Mouse (Mus musculus) midbrain, embryonic 12.5 days (tissue): ENCODE results near the gene Jazf1. TPM values are rescaled to one million over a fixed set of nuclear protein-coding genes. Genes with fewer than 3 reads are reported as not detected.

Experiments used
- ATAC-seq: fragments of 200-750 bp; cut with Nextera tagmentation; 2 replicates; pipeline ENCODE4 v1.8.0; 2017; ENCODE audit warnings: low read depth, moderate TSS enrichment, moderate library complexity; ENCODE audit not compliant: low FRiP score
- H3K27ac ChIP-seq: fragments of 300-500 bp; sonication (generic); replicated peaks from 2 replicates; pipeline ENCODE4 v1.5.1; 2016; ENCODE audit warnings: mild to moderate bottlenecking
- H3K27me3 ChIP-seq: fragments of 300-500 bp; sonication (generic); 2 replicates; pipeline ENCODE4 v1.6.1; 2016; ENCODE audit warnings: mild to moderate bottlenecking
- H3K36me3 ChIP-seq: fragments of 300-500 bp; sonication (generic); 2 replicates; pipeline ENCODE4 v1.6.1; 2016
- H3K4me1 ChIP-seq: fragments of 300-500 bp; sonication (generic); 2 replicates; pipeline ENCODE4 v1.6.1; 2016
- H3K4me2 ChIP-seq: fragments of 300-500 bp; sonication (generic); replicated peaks from 2 replicates; pipeline ENCODE4 v1.6.1; 2016; ENCODE audit warnings: mild to moderate bottlenecking, moderate library complexity
- H3K4me3 ChIP-seq: fragments of 300-500 bp; sonication (generic); 2 replicates; pipeline ENCODE4 v1.5.1; 2016; ENCODE audit warnings: mild to moderate bottlenecking
- H3K9ac ChIP-seq: fragments of 300-500 bp; sonication (generic); replicated peaks from 2 replicates; pipeline ENCODE4 v1.6.1; 2016; ENCODE audit warnings: mild to moderate bottlenecking, moderate library complexity
- H3K9me3 ChIP-seq: fragments of 300-500 bp; sonication (generic); 2 replicates; pipeline ENCODE4 v1.6.1; 2016; ENCODE audit warnings: mild to moderate bottlenecking
- WGBS: fragments of 180-500 bp; shearing (Covaris S2); methylation state at CpG from one replicate; pipeline ENCODE4 v1.1.7; 2016; 5-methylcytosine and 5-hydroxymethylcytosine counted together
- polyA plus RNA-seq: library from polyadenylated mRNA; unstranded; fragments of >200 nt; fragmentation: Nextera tagmentation; extraction: Ambion mirVana; gene quantifications from 2 replicates; pipeline ENCODE4 v1.2.1, GENCODE M21; 2016

Gene Jazf1
- polyA plus RNA-seq, 1 experiment from 2014 or later: 12.3 TPM

DNA sequence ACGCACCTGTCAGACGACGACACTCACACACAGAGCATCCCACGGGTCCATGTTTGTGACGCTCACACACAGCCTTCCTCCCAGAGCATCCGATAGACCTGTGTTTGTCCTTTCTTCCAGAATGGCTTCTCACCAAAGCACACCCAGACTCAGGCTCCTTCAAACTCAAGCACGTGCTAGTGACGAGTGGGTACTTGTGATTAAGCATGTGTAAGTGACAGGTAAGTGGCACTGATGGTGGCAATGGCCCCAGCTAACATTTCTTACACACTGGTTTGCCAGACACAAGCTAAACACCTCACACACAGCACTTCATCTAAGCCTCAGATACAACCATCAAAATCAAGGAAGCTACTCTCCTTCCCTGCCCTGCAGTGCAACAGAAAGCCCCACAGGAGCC is 77.6 kb downstream of the Jazf1 start:
- Histone ChIP-seq H3K27me3 (0 out of 2 replicates have a peak, but pooled peaks cover 3% of the 10 kb centered on the region), H3K4me1 (no peaks in the 10 kb centered on the region), H3K27ac (no peak overlapping the region), H3K9ac (no peak overlapping the region), H3K9me3 (no peaks in the 10 kb centered on the region), H3K36me3 (no peaks in the 10 kb centered on the region), H3K4me2 (no peak overlapping the region), H3K4me3 (no peak overlapping the region)
- 92% methylated on average over 8 of the region's 8 CpGs for WGBS
- ATAC-seq: no peak

DNA sequence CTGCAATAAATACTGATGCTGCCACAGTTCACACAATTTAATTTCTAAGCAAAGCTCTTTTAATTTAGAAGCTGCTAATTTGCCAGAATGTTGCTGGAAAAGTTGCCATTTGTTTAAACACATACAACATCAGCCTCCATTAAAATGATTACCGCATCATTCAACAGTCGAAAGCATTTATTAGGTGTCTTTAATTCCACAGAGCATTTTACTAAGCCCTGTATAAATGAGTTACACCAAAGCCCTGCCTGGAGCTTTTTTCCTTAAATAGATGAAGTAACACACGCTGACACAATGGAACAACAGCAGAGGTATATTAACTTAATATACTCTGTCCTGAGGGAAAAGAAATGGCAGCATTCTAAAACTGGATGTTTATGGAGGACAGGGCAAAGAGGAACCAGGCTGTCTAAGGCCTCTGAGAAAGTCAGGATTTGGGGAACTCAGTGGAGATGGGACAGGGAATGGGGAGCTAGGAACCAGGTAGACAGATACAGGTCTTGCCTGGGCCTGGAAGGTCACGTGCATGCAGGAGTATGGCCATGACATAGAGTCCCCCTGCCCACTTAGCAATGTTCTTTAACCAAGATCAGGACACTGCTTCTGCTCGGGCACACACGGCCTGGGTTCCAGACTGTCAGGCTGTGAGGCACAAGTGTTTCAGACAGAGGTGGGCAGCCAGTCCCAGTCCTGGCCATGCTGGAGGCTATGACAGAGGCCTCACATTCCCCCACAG is 80.4 kb downstream of the Jazf1 start:
- 78% methylated on average over 6 of the region's 6 CpGs for WGBS
- H3K4me2 ChIP-seq: no peak overlapping the region
- H3K27me3 ChIP-seq: 0 out of 2 replicates have a peak, but pooled peaks cover 3% of the 10 kb centered on the region
- no peaks in the 10 kb centered on the region for H3K4me1 ChIP-seq
- H3K4me3 ChIP-seq: no peak overlapping the region
- no peaks in the 10 kb centered on the region for H3K36me3 ChIP-seq
- H3K9me3 ChIP-seq: no peaks in the 10 kb centered on the region
- no peak overlapping the region for H3K27ac ChIP-seq
- no peak overlapping the region for H3K9ac ChIP-seq
- no peak for ATAC-seq

DNA sequence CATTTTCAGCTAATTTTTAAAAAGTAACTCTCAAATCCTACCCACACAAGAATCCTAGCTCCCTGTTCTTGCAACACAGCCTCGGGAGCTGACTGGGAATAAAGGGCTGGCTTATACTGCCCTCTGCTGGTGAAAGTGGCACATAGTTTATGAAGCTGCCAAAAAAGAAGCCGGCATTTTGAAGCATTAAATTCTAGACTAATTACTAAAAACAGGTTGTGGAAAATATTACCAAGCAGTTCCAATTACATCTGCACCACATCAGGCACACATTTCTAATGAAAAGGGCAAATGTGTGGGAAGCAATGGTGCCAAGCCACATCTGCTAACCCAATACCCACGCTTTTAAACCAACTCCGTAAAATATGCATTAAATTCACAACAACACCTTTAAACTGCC is 81.0 kb downstream of the Jazf1 start:
- Histone ChIP-seq H3K27me3 (0 out of 2 replicates have a peak, but pooled peaks cover 3% of the 10 kb centered on the region), H3K4me3 (no peak overlapping the region), H3K4me1 (no peaks in the 10 kb centered on the region), H3K9ac (no peak overlapping the region), H3K36me3 (no peaks in the 10 kb centered on the region), H3K4me2 (no peak overlapping the region), H3K9me3 (no peaks in the 10 kb centered on the region), H3K27ac (no peak overlapping the region)
- no peak for ATAC-seq
- WGBS: 60% methylated on average over 4 of the region's 4 CpGs

DNA sequence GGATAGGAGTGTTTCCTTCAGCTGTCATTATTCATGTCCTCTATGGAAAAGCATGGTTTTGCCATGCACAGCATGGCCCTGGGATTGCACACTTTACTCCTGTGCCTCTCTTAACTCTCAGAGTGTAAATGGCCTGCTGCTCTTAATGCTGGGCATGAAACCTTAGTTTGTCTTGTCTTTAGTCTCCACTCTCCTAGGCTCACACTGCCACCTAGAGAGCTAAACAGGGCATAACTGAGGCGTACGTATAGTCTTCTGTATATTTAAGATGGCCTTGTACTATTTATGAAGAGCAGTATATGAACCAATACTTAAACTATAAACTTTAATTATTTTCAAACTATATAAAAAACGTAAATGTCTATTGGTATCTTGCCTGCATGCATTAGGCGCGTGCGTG is 86.3 kb downstream of the Jazf1 start:
- WGBS: 88% methylated on average over 6 of the region's 6 CpGs
- no peaks in the 10 kb centered on the region for H3K9me3 ChIP-seq
- H3K4me2 ChIP-seq: no peak overlapping the region
- no peak overlapping the region for H3K4me3 ChIP-seq
- H3K27ac ChIP-seq: no peak overlapping the region
- H3K36me3 ChIP-seq: no peaks in the 10 kb centered on the region
- no peaks in the 10 kb centered on the region for H3K27me3 ChIP-seq
- no peak for ATAC-seq
- H3K9ac ChIP-seq: no peak overlapping the region
- H3K4me1 ChIP-seq: no peaks in the 10 kb centered on the region

DNA sequence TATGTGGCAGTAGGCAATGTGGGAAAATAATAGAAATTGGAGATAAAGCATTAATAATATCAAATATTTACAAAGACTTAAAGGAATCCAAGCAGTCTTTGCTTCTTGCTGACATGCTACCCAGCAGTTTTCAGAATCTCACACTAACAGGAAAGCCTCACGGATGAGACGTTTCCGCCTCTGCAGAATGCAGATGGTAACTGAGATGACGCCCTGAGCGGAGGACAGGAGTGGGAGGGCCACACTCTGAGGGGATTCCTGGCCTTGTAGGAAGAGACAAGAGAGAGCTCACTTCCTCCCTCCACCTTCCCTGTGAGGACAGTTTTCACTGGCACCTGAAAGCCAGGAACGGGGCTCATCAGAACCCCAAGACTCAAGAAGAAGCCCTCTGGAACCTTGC is 88.9 kb downstream of the Jazf1 start:
- no peak overlapping the region for H3K4me3 ChIP-seq
- no peaks in the 10 kb centered on the region for H3K27me3 ChIP-seq
- WGBS: 95% methylated on average over 6 of the region's 6 CpGs
- H3K4me2 ChIP-seq: no peak overlapping the region
- no peaks in the 10 kb centered on the region for H3K9me3 ChIP-seq
- H3K9ac ChIP-seq: no peak overlapping the region
- H3K36me3 ChIP-seq: no peaks in the 10 kb centered on the region
- no peak overlapping the region for H3K27ac ChIP-seq
- H3K4me1 ChIP-seq: no peaks in the 10 kb centered on the region
- no peak for ATAC-seq

DNA sequence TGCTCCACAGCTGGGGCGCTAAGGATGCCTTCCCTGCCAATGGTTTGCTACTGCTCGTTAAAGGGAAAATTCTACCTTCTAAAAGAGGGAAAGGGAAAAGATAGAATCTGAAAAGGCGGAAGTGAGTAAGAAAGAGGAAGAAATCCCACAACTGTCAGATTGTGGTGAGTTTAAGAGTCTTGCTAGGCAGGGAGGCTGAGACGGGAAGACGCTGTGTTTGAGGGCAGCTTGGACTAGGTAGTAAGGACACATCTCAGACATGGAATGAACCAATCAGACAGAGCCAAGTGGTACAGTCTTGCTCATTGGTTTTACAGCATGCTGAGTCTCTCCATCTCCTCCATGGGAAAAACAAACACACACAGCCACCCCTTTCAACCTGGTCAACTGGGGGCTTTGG is 95.1 kb downstream of the Jazf1 start:
- H3K4me2 ChIP-seq: no peak overlapping the region
- H3K9me3 ChIP-seq: no peaks in the 10 kb centered on the region
- no peaks in the 10 kb centered on the region for H3K4me1 ChIP-seq
- no peak overlapping the region for H3K9ac ChIP-seq
- WGBS: 86% methylated on average over 5 of the region's 5 CpGs
- H3K27ac ChIP-seq: no peak overlapping the region
- H3K4me3 ChIP-seq: no peak overlapping the region
- no peaks in the 10 kb centered on the region for H3K36me3 ChIP-seq
- H3K27me3 ChIP-seq: no peaks in the 10 kb centered on the region
- ATAC-seq: no peak

DNA sequence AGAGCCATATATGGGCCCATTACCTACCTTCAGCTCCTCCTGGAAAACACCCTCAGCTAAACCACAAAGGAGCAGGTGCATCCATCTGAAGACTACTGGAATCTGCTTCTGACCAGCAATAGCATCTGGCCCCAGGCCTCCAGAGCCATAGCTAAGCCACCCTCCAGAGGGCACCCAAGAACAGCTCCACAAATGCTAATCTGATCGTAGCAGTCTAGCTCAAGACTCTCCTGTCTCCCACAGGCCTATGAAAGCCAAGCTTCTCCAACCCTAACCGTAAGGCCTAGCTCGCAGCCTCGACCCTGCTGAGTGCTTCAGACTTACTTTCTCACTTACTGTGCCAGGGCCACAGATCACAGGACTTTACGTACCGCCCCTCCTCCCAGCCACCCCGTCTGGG is 96.3 kb downstream of the Jazf1 start:
- 73% methylated on average over 7 of the region's 7 CpGs for WGBS
- peaks cover 3% of the 10 kb centered on the region; the same call in 1 of the 2 replicates for H3K4me1 ChIP-seq

DNA sequence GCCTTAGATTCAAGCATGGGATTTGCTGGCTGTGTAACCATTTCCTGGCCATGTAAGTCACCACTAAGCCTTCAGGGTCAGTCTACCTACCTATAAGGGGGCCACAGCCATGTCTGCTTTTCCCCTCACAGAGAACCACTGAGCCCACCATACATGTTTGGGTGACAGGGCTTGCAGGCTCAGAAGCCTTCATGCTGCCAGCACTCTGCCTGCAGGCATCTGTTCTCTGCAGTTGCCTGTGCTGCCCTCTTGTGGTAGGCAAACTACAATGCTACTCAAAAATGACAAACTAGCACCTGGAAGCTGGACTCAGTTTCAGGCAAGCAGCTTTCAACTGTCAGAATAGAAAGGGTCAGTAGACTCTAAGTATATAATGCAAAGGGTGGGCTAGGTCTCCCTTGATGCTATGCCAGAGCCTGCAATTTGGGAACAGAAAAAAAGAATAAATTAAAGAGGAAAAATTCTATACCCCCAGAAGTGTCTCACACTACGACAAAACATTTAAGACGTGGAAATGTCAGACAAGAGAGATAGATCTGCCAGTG is 98.6 kb downstream of the Jazf1 start:
- H3K27me3 ChIP-seq: no peaks in the 10 kb centered on the region
- H3K27ac ChIP-seq: no peak overlapping the region
- H3K4me1 ChIP-seq: peaks cover 8% of the 10 kb centered on the region; the same call in 1 of the 2 replicates
- no peak overlapping the region for H3K9ac ChIP-seq
- no peak for ATAC-seq
- 96% methylated on average over 2 of the region's 2 CpGs for WGBS
- H3K4me3 ChIP-seq: no peak overlapping the region
- no peak overlapping the region for H3K4me2 ChIP-seq
- no peaks in the 10 kb centered on the region for H3K9me3 ChIP-seq
- H3K36me3 ChIP-seq: no peaks in the 10 kb centered on the region

More for the DNA sequence above, 96.3 kb downstream of the Jazf1 start:
- no peak for ATAC-seq
- H3K9me3 ChIP-seq: no peaks in the 10 kb centered on the region
- H3K36me3 ChIP-seq: no peaks in the 10 kb centered on the region
- H3K4me2 ChIP-seq: no peak overlapping the region
- H3K9ac ChIP-seq: no peak overlapping the region
- no peaks in the 10 kb centered on the region for H3K27me3 ChIP-seq
- H3K4me3 ChIP-seq: no peak overlapping the region
- H3K27ac ChIP-seq: no peak overlapping the region

DNA sequence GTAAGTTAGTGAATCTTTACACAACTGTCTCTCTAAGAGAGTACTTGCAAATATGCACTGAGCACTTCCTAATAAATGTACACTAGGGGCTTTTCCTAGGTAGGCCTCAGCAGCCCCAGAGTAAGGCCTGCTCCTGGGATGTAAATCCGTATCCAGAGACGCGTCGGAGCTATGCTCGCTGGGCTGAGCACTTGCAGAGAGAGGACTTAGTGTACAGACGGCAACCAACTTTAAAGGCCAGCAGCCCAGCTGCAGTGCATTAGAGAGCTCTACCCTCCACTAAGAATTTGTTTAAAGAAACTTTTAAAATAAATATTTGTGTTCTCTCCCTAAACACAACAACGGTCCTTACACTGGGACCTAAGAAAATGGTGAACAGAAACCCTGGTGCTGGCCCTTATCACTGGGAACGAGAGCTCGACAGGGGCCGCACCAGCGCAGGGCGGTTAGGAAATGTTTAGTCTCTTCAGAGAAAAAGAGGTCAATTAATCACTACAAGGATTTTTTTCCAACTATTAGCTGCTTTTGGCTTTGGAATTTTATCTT is 100.0 kb downstream of the Jazf1 start:
- peaks cover 17% of the 10 kb centered on the region; the same call in 1 of the 2 replicates for H3K4me1 ChIP-seq
- no peaks in the 10 kb centered on the region for H3K36me3 ChIP-seq
- H3K4me2 ChIP-seq: no peak overlapping the region
- WGBS: 75% methylated on average over 12 of the region's 12 CpGs
- H3K4me3 ChIP-seq: no peak overlapping the region
- ATAC-seq: no peak
- H3K9ac ChIP-seq: no peak overlapping the region
- H3K27ac ChIP-seq: no peak overlapping the region
- H3K27me3 ChIP-seq: no peaks in the 10 kb centered on the region
- H3K9me3 ChIP-seq: no peaks in the 10 kb centered on the region

DNA sequence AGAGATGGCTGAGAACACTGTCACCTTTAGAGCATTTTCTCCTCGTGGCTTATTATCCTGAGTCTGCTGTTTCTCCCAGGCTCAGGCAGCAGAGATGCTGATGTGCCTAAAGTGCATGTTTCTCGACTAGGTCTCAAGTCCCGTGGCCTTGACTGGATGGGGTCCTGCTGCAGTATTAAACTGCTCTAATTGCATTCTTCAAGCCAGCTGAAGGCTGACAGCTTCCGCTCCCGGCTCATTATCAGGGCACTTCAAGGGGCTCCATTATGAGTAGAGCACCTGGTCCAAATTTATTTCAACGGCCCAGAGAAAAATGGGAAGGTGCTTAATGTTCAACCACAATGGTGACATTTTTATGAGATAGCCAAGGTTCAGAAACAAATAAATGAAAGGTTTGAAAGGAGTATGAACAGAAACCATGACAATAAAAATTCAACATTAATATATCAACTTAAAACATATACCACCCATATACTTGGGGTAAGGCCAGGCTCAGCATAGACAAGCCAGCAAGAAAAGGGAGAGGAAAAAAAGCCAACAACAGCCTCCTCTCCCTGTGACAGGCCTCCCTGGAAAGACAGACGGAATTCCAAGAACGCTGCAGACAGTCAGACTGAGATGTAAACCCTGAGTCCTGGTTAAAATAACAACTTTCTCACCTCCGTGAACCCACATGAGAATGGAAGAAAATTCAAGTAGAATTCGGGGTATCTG is 100.7 kb downstream of the Jazf1 start:
- no peak overlapping the region for H3K27ac ChIP-seq
- H3K9ac ChIP-seq: no peak overlapping the region

DNA sequence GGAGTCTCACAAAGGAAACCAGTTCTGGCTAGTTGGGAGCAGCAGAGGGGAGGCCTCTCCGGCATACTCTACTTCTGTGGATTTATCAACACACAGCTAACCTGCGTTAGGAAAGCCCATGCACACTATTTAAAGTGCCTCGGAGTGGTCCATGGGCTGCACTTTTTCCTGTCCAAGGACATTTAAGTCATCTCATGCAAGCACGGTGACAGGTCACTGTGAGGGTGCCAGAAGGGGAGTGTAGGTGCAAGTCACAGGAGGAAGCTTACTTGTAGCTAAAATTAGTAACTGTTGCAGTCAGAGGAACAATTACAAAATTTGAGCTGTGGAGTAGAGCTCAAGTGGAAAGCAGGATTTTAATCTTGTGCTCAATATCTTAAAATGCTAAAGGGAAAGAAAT is 102.4 kb downstream of the Jazf1 start:
- no peak overlapping the region for H3K4me3 ChIP-seq
- no peaks in the 10 kb centered on the region for H3K36me3 ChIP-seq
- 83% methylated on average over 4 of the region's 4 CpGs for WGBS
- no peaks in the 10 kb centered on the region for H3K9me3 ChIP-seq
- no peak for ATAC-seq
- no peak overlapping the region for H3K27ac ChIP-seq
- H3K27me3 ChIP-seq: no peaks in the 10 kb centered on the region; the same call in 1 of the 2 replicates
- H3K4me2 ChIP-seq: no peak overlapping the region
- no peak overlapping the region for H3K9ac ChIP-seq
- H3K4me1 ChIP-seq: peaks cover 26% of the 10 kb centered on the region; the same call in 1 of the 2 replicates

More for the DNA sequence above, 100.7 kb downstream of the Jazf1 start:
- H3K4me1 ChIP-seq: peaks cover 22% of the 10 kb centered on the region; the same call in 1 of the 2 replicates
- no peaks in the 10 kb centered on the region for H3K36me3 ChIP-seq
- WGBS: 68% methylated on average over 10 of the region's 10 CpGs
- no peak overlapping the region for H3K4me3 ChIP-seq
- ATAC-seq: no peak
- H3K9me3 ChIP-seq: no peaks in the 10 kb centered on the region
- no peak overlapping the region for H3K4me2 ChIP-seq
- H3K27me3 ChIP-seq: no peaks in the 10 kb centered on the region

DNA sequence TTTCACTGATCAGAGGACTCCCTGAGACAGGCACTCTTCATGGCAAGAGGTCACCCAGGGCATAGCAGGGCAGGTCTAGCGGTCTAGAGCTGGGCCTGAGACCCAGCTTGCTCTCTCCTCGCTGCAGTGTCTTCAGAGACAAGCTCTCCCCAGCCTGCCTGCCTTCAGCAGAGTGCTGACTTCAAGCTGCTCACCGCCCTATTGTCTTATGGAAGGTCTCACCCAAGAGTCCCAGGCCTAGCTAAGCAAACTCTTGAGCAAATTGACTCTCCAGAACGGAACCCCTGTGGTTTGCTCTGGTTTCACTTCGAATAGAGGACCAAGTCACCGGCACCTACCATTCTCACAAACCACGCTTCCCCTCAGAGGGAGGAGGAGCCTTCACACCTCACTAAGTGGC is 103.1 kb downstream of the Jazf1 start:
- peaks cover 26% of the 10 kb centered on the region; the same call in 1 of the 2 replicates for H3K4me1 ChIP-seq
- no peaks in the 10 kb centered on the region; the same call in 1 of the 2 replicates for H3K27me3 ChIP-seq
- no peak overlapping the region for H3K4me2 ChIP-seq
- no peaks in the 10 kb centered on the region for H3K9me3 ChIP-seq
- no peaks in the 10 kb centered on the region for H3K36me3 ChIP-seq
- no peak for ATAC-seq
- no peak overlapping the region for H3K4me3 ChIP-seq
- no peak overlapping the region for H3K9ac ChIP-seq
- 53% methylated on average over 7 of the region's 7 CpGs for WGBS
- H3K27ac ChIP-seq: no peak overlapping the region
